Mouse (Mus musculus) liver, embryonic 16.5 days (tissue): ENCODE results near the gene Apba3. TPM values are rescaled to one million over a fixed set of nuclear protein-coding genes. Genes with fewer than 3 reads are reported as not detected.

Experiments
- ATAC-seq: fragments of 200-750 bp; cut with Nextera tagmentation; 2 replicates; pipeline ENCODE4 v1.8.0; 2017; ENCODE audit warnings: low read depth, mild to moderate bottlenecking, moderate number of reproducible peaks, moderate library complexity
- H3K27ac ChIP-seq: fragments of 300-500 bp; sonication (generic); 2 replicates; pipeline ENCODE4 v1.5.1; 2014; ENCODE audit warnings: mild to moderate bottlenecking, low read length
- H3K27me3 ChIP-seq: fragments of 300-500 bp; sonication (generic); 2 replicates; pipeline ENCODE4 v1.6.1; 2014; ENCODE audit warnings: low read depth, low read length, mixed read lengths; ENCODE audit not compliant: control insufficient read depth, insufficient read depth
- H3K36me3 ChIP-seq: fragments of 300-500 bp; sonication (generic); 2 replicates; pipeline ENCODE4 v1.6.1; 2014; ENCODE audit warnings: mild to moderate bottlenecking; ENCODE audit not compliant: control insufficient read depth, insufficient read depth
- H3K4me1 ChIP-seq: fragments of 300-500 bp; sonication (generic); 2 replicates; pipeline ENCODE4 v1.6.1; 2014; ENCODE audit warnings: low read depth, low read length, mixed read lengths; ENCODE audit not compliant: control insufficient read depth
- H3K4me2 ChIP-seq: fragments of 300-500 bp; sonication (generic); 2 replicates; pipeline ENCODE4 v1.6.1; 2014; ENCODE audit warnings: low read depth, low read length, mixed read lengths
- H3K4me3 ChIP-seq: fragments of 300-500 bp; sonication (generic); 2 replicates; pipeline ENCODE4 v1.5.1; 2014; ENCODE audit warnings: low read depth, mild to moderate bottlenecking, low read length
- H3K9ac ChIP-seq: fragments of 300-500 bp; sonication (generic); 2 replicates; pipeline ENCODE4 v1.6.1; 2014; ENCODE audit warnings: low read depth, low read length
- H3K9me3 ChIP-seq: fragments of 300-500 bp; sonication (generic); replicated peaks from 2 replicates; pipeline ENCODE4 v1.6.1; 2016; ENCODE audit warnings: low read length; ENCODE audit not compliant: control insufficient read depth
- WGBS: fragments of 180-500 bp; shearing (Covaris S2); extraction: QIAGEN DNeasy Blood & Tissue Kit; methylation state at CpG from one replicate; pipeline ENCODE4 v1.1.7; 2014; ENCODE audit not compliant: insufficient replicate concordance; 5-methylcytosine and 5-hydroxymethylcytosine counted together
- polyA plus RNA-seq: library from polyadenylated mRNA; unstranded; fragments of >200 nt; fragmentation: Nextera tagmentation; extraction: Ambion mirVana; gene quantifications from 2 replicates; pipeline ENCODE4 v1.2.1, GENCODE M21; 2015

Gene Apba3
- polyA plus RNA-seq, 1 experiment from 2014 or later: 26.3 TPM

DNA sequence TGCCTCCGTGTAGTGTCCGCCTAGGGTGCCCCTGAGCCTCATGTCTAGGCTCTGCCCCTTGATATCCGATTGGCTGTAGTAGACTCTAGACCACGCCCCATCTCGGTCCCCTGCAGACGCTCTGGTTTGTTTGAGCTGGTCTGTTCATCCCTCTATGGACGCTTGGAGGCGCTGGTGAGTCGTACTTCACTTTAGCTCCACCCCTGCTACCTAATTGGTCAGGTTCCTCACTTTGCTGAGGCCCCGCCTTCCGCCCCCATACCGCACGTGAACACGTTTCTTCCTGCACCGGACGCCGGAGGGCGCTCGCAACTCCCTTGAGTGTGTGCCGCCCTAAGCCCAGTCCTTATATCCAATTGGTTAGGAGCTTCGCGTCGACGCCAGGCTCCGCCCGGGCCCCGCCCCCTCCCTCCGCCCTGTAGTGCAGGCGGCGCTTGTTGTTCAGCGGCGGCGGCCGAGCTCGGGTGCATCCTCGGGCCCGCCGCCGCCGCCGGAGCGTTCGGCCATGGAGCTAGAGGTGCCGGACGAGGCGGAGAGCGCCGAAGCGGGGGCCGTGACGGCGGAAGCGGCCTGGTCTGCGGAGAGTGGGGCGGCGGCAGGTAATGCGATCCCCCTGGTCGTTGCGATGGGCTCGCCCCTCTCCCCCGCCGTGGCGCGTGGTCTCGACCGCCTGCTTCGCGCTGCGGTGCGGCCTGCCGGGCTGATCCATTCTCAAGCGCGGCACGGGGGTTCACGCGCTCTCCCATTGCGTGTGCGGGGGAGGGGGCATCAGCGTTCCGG lies 26.0 kb downstream of the Apba3 start, which contains the start of gene Pip5k1c:
Gene Pip5k1c (plus strand): TSS at position 410 of the 780 bp plus-strand sequence.
- H3K4me2 ChIP-seq: peak within 1 kb of the TSS; percentile 97
- H3K4me1 ChIP-seq: peaks cover 72% of the 10 kb centered on the region
- H3K27ac ChIP-seq: peak within 1 kb of the TSS; percentile 89
- H3K36me3 ChIP-seq: no peaks in the 10 kb centered on the region
- H3K9ac ChIP-seq: peak within 1 kb of the TSS; percentile 86
- ATAC-seq: peak; percentile 94
- peak within 1 kb of the TSS; percentile 71 for H3K4me3 ChIP-seq
- no peaks in the 10 kb centered on the region for H3K9me3 ChIP-seq
- H3K27me3 ChIP-seq: no peaks in the 10 kb centered on the region; the same call in 1 of the 2 replicates
- under 1% methylated on average over 79 of the region's 80 CpGs for WGBS

DNA sequence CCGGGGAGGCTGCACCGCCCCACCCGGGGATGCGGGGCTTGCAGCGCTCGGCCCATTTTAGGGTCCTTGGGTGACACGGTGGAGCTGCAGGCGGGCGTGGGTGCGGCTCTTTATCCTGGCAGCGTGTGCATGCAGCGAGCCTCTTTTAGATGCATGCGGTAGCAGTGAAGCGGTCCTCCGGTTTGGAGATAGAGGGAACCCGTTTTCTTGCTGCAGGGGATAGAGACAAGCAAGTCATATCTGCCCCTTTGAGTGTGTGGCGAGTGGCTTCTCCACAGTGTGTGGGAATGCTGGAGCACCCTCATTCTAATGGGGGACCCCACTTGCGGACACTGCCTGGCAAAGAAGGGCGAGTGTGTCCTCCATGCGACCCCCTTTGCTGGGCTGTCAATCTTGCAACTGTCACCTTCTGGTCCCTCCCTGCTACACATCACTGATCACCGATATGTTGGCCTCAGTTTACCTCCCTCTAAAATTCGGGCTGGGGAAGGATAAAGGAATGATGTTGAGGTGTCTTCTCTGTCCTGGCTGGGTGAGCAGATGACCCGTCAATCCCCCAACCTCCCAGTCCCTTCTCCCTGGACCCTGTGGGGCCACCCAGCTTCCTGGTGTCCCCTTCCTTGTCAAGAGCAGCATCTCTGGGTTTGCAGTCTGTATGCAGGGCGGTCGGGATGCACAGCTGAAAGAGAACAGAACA lies 26.7 kb downstream of the Apba3 start:
- peak overlapping the region; percentile 97 for H3K4me2 ChIP-seq
- ATAC-seq: no peak
- peak overlapping the region; percentile 71 for H3K4me3 ChIP-seq
- peak overlapping the region; percentile 89 for H3K27ac ChIP-seq
- H3K27me3 ChIP-seq: no peaks in the 10 kb centered on the region; the same call in 1 of the 2 replicates
- H3K9ac ChIP-seq: peak overlapping the region; percentile 86
- WGBS: 1% methylated on average over 25 of the region's 25 CpGs
- H3K4me1 ChIP-seq: peaks cover 79% of the 10 kb centered on the region
- no peaks in the 10 kb centered on the region for H3K36me3 ChIP-seq
- no peaks in the 10 kb centered on the region for H3K9me3 ChIP-seq

DNA sequence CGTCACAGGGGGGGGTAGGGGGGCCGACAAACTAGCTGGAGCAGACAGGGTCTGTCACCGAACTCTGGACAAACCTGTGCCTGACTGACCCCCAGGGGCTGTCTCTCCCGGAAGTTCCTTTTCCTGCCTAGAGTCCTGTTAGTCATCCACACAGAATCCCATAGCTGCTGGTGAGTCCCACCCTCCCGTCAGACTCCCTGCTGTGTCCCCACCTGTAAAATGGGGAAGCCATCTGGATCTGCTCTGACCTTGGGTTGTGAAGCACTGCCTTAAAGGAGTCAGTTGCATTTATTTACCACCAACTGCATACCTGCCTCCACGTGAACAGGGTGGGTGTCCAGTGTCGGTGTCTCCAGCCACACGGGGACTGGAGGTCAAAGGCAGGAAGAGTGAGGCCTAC lies 27.7 kb downstream of the Apba3 start:
- no peaks in the 10 kb centered on the region for H3K36me3 ChIP-seq
- peak overlapping the region; percentile 71 for H3K4me3 ChIP-seq
- no peaks in the 10 kb centered on the region; the same call in 1 of the 2 replicates for H3K27me3 ChIP-seq
- ATAC-seq: no peak
- H3K27ac ChIP-seq: 0 out of 2 replicates have a peak overlapping the region, but pooled peaks have one; percentile 5
- H3K9me3 ChIP-seq: no peaks in the 10 kb centered on the region
- H3K9ac ChIP-seq: peak overlapping the region; percentile 86
- H3K4me2 ChIP-seq: peak overlapping the region; percentile 97
- H3K4me1 ChIP-seq: peaks cover 83% of the 10 kb centered on the region
- WGBS: 28% methylated on average over 8 of the region's 8 CpGs

DNA sequence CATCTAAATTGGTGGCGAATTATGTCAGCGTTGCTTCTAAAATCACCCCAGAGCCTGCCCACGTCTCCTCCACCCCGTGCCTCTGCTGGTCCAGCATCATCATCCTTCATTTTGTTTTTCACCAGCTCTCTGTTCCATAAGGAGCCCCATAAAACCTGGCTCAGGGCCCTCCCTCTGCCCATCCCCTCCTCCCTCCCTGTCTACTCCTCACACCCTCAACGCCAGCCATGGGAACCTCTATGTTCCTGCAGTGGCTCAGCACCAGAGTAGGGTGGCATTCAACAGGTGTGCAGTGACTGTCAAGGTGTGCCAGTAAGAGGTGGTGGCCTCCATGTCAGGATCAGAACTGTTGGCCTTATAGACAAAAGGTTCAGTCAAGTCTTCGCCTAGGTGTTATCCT lies 28.4 kb downstream of the Apba3 start:
- H3K4me1 ChIP-seq: peaks cover 84% of the 10 kb centered on the region

DNA sequence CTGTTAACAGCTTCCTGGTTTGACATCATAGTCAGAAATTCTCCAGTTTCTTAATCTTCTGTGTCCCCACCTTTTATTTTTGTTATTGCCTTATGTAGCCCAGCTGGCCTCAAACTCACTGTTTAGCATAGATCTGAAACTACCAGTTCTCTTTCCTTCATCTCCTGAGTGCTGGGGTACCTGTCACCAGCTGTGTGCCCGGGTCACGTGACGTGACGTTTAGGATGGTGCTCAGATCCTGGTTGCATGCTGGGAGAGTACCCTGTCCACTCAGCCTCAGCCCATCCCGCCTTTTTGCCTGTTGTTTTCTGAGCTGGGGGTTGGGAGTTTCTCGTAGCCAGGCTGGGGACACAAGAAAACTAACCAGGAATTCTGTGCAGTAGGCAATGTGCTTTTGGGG lies 30.5 kb downstream of the Apba3 start:
- H3K27me3 ChIP-seq: no peaks in the 10 kb centered on the region
- WGBS: 57% methylated on average over 6 of the region's 6 CpGs
- peak overlapping the region; percentile 40; the same call in 1 of the 2 replicates for H3K9ac ChIP-seq
- peak overlapping the region; percentile 90 for H3K27ac ChIP-seq
- peaks cover 89% of the 10 kb centered on the region for H3K4me1 ChIP-seq
- 0 out of 2 replicates have a peak overlapping the region, but pooled peaks have one; percentile 18 for H3K4me2 ChIP-seq
- no peaks in the 10 kb centered on the region for H3K36me3 ChIP-seq
- H3K9me3 ChIP-seq: no peaks in the 10 kb centered on the region
- ATAC-seq: no peak
- no peak overlapping the region for H3K4me3 ChIP-seq

More for the DNA sequence above, 28.4 kb downstream of the Apba3 start:
- Histone ChIP-seq H3K4me3 (no peak overlapping the region), H3K9me3 (no peaks in the 10 kb centered on the region), H3K9ac (no peak overlapping the region), H3K4me2 (no peak overlapping the region), H3K27ac (no peak overlapping the region), H3K27me3 (no peaks in the 10 kb centered on the region), H3K36me3 (no peaks in the 10 kb centered on the region)
- ATAC-seq: no peak
- 72% methylated on average over 6 of the region's 6 CpGs for WGBS

DNA sequence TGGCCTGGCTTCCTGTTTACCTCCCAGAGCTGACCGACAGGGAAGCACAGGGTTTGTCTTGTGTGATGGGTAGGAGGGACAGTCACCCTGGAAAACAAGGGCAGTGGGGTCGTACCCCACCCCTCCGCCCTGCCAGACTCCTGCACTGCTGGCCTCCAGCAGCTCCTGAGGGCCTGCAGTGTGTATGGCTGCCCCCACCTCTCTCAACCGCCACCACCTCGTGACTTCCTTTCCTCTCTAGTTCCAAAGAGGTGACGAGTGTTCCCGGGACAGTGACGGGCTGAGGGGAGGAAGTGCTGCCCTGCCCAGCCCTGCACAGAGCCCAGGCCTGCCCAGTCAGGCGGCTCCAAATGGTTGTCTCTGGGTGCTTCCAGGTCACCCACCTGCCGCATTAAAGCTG lies 31.1 kb downstream of the Apba3 start:
- ATAC-seq: peak; percentile 25
- WGBS: 22% methylated on average over 10 of the region's 10 CpGs
- Histone ChIP-seq H3K9me3 (no peaks in the 10 kb centered on the region), H3K4me3 (no peak overlapping the region), H3K27me3 (no peaks in the 10 kb centered on the region), H3K9ac (peak overlapping the region; percentile 40), H3K4me2 (peak overlapping the region; percentile 18; the same call in 1 of the 2 replicates), H3K4me1 (peaks cover 93% of the 10 kb centered on the region), H3K27ac (peak overlapping the region; percentile 90), H3K36me3 (no peaks in the 10 kb centered on the region)

DNA sequence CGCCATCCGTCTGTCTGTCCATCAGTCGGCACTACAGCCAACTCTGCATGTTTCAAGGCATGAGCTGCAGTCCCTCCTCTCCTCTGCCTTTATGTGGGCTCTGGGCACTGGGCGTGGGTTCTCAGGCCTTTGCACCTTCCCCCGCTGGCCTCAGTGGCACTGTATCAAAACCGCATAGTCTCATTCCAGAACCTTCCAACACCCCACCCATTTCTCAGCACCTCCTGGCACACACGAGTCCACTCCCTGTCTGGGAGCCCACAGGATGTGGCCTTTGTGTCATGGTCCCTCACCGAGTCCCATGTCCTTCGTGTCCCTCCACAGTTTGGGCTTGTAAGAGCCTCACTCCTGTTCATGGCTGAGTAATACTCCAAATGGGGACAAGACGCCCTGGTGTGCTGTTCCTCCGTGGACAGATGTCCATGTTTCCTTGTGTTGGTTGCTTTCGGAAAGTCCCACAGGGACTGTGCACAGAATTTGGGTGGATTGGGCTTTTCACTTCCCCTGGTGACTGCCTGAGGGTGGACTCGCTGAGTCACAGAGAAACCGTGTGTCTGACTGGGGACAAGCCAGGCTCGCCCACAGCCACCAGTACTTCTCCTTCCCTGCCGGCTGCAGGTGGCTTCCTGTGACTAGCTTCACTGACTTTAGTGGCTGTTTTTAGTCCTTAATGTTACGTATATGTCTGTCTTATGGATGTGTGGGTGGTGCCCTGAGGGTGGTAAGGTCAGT lies 31.8 kb downstream of the Apba3 start:
- Histone ChIP-seq H3K27ac (peak overlapping the region; percentile 90), H3K36me3 (no peaks in the 10 kb centered on the region), H3K9me3 (no peaks in the 10 kb centered on the region), H3K4me2 (no peak overlapping the region), H3K27me3 (no peaks in the 10 kb centered on the region), H3K9ac (peak overlapping the region; percentile 5; the same call in 1 of the 2 replicates), H3K4me1 (peaks cover 97% of the 10 kb centered on the region), H3K4me3 (no peak overlapping the region)
- 68% methylated on average over 17 of the region's 17 CpGs for whole genome bisulfite sequencing
- ATAC-seq: no peak

DNA sequence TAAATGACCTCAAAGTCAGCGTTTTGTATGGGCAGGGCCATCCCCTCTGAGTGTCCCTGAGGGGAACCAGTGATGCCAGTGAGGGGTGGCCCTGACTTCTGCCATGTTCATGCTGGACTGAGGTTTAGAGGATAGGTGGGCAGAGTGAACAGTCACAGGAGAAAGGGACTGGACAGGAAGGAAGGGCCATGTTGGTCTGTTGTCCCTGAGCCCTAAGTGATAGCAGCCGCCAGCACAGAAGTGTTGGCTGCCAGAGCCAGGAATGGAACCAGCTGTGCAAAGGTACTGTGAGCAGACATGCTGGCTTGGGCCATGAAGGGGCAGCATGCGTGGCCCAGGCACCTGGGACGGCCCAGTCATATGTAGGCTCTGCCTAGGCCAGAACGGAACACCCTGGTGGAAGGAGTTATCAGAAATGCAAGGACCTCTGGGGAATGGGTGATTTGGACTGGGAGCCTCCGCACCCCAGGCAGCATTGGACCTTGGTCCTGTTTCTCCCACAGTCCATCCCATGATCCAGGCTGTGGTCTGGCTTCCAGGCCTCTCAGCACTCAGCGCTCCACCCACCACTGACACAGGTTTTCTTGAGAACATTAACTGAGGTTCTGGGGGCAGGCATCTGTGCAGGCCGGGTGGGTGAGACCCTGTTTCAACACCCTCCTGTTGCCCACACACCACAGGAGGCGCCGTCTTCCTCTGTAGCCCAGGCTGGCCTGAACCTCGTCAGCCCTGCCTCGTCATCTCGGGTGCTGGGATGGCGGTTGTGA lies 33.0 kb downstream of the Apba3 start:
- peak; percentile 10; the same call in 1 of the 2 replicates for ATAC-seq
- H3K9me3 ChIP-seq: no peaks in the 10 kb centered on the region
- no peak overlapping the region for H3K4me3 ChIP-seq
- H3K27me3 ChIP-seq: no peaks in the 10 kb centered on the region
- peak overlapping the region; percentile 90 for H3K27ac ChIP-seq
- H3K36me3 ChIP-seq: no peaks in the 10 kb centered on the region
- H3K4me1 ChIP-seq: peaks cover 96% of the 10 kb centered on the region
- peak overlapping the region; percentile 25; the same call in 1 of the 2 replicates for H3K9ac ChIP-seq
- H3K4me2 ChIP-seq: peak overlapping the region; percentile 18
- 62% methylated on average over 14 of the region's 14 CpGs for whole genome bisulfite sequencing
